Mouse (Mus musculus): ENCODE measurements around the gene Igfbp5. TPM values are rescaled to one million over a fixed set of nuclear protein-coding genes. Genes with fewer than 3 reads are reported as not detected.

Igfbp5 gene
- polyA plus RNA-seq, 1 experiment from 2014 or later: 85.0 TPM

DNA sequence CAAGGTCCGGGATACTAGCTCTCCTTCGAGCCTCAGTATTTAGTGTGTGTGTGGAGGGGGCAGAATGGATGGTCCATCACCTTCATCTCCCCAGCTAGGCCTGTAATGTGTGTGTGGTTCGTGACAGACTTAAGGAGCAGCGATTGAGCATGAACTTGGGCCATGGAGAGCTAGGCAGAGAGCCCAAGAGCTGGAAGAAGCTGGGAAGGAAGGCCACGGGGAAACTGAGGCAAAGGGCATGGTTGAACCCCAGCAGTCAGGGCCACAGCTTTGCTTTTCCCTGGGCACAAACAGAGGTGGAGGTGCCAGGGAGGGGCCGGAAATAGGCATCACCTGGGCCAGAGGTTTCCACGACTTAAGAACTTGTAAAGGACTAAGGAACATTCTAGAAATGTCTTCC lies 17.5 kb downstream of the Igfbp5 start:
- Histone ChIP-seq H3K27ac (ENCODE audit: low read depth, low read length) (no peak overlapping the region), H3K4me2 (ENCODE audit: low read depth, low read length) (no peak overlapping the region), H3K36me3 (ENCODE audit: control insufficient read depth, insufficient read depth, low read length) (no peaks in the 10 kb centered on the region), H3K9ac (replicated peaks; ENCODE audit: low read depth, low read length) (no peak overlapping the region), H3K27me3 (ENCODE audit: control insufficient read depth, insufficient read depth, low read length) (no peaks in the 10 kb centered on the region), H3K4me1 (ENCODE audit: control insufficient read depth, insufficient read depth, low read length) (peaks cover 6% of the 10 kb centered on the region; the same call in 1 of the 2 replicates), H3K9me3 (ENCODE audit: control insufficient read depth, low read length) (no peaks in the 10 kb centered on the region), H3K4me3 (ENCODE audit: low read depth, low read length) (no peak overlapping the region)
- 83% methylated on average over 7 of the region's 7 CpGs for WGBS
- no peak for ATAC-seq (ENCODE audit: low read depth)

DNA sequence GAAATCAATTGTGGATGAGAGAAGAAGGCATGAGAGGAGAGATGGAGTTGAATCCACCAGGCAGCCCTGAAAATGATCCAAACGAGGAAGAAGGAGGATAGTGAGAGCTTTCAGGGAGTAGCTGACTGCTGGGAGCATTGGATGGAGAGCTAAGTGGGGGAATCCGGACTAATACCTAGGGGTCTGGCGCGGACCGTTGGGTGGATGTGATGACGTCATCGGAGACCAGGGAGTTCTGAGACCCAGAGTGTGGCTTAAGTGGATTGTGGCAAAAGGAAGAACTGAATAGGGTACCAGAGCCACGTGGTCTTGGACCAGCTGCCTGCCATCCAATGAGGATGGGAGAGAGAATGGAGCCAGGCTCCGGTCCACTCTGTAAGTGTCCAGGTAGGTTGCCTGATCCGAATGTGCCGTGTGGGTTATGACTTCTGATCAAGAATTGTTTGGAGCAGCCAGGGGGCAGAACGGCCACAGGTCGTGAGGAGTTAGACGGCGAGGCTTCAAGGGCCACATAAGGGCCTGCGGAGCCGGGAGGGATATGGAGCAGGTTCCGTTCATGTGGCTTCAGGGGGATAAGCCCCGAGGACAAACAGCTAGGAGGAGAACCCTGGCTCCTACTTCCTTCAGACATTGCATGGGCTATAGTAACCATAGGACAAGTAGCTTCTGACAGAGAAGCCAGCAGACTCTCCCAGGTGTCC lies 18.3 kb downstream of the Igfbp5 start:
- Histone ChIP-seq H3K27ac (ENCODE audit: low read depth, low read length) (no peak overlapping the region), H3K4me3 (ENCODE audit: low read depth, low read length) (no peak overlapping the region), H3K4me2 (ENCODE audit: low read depth, low read length) (no peak overlapping the region), H3K27me3 (ENCODE audit: control insufficient read depth, insufficient read depth, low read length) (no peaks in the 10 kb centered on the region), H3K36me3 (ENCODE audit: control insufficient read depth, insufficient read depth, low read length) (0 out of 2 replicates have a peak, but pooled peaks cover 4% of the 10 kb centered on the region), H3K9ac (replicated peaks; ENCODE audit: low read depth, low read length) (no peak overlapping the region), H3K4me1 (ENCODE audit: control insufficient read depth, insufficient read depth, low read length) (peaks cover 6% of the 10 kb centered on the region; the same call in 1 of the 2 replicates), H3K9me3 (ENCODE audit: control insufficient read depth, low read length) (no peaks in the 10 kb centered on the region)
- 83% methylated on average over 19 of the region's 19 CpGs for WGBS
- ATAC-seq (ENCODE audit: low read depth): peak; percentile 15; the same call in 1 of the 2 replicates

DNA sequence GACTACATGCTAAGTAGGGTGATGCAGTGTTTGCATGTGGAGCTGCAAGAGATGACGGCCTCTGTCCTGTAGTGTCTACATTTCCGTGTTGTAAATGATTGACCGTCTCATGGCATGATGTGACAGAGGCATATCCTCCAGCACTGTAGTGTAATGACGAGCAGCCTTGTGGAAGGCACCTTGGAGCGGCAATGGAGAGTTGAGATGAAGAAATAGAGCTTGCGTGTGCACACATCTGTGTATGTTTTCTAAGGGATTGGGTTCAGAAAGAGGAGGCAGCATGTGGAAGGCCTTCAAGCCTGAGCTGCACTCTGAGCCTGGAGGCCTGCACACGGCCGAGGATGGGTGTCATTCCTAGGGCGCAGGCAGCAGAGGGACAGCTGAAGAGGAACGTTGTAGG lies 19.0 kb downstream of the Igfbp5 start:
- Histone ChIP-seq H3K27ac (ENCODE audit: low read depth, low read length) (no peak overlapping the region), H3K4me1 (ENCODE audit: control insufficient read depth, insufficient read depth, low read length) (peaks cover 6% of the 10 kb centered on the region; the same call in 1 of the 2 replicates), H3K4me2 (ENCODE audit: low read depth, low read length) (no peak overlapping the region), H3K9ac (replicated peaks; ENCODE audit: low read depth, low read length) (no peak overlapping the region), H3K36me3 (ENCODE audit: control insufficient read depth, insufficient read depth, low read length) (0 out of 2 replicates have a peak, but pooled peaks cover 4% of the 10 kb centered on the region), H3K27me3 (ENCODE audit: control insufficient read depth, insufficient read depth, low read length) (no peaks in the 10 kb centered on the region), H3K4me3 (ENCODE audit: low read depth, low read length) (no peak overlapping the region), H3K9me3 (ENCODE audit: control insufficient read depth, low read length) (no peaks in the 10 kb centered on the region)
- 91% methylated on average over 10 of the region's 10 CpGs for WGBS
- no peak for ATAC-seq (ENCODE audit: low read depth)

DNA sequence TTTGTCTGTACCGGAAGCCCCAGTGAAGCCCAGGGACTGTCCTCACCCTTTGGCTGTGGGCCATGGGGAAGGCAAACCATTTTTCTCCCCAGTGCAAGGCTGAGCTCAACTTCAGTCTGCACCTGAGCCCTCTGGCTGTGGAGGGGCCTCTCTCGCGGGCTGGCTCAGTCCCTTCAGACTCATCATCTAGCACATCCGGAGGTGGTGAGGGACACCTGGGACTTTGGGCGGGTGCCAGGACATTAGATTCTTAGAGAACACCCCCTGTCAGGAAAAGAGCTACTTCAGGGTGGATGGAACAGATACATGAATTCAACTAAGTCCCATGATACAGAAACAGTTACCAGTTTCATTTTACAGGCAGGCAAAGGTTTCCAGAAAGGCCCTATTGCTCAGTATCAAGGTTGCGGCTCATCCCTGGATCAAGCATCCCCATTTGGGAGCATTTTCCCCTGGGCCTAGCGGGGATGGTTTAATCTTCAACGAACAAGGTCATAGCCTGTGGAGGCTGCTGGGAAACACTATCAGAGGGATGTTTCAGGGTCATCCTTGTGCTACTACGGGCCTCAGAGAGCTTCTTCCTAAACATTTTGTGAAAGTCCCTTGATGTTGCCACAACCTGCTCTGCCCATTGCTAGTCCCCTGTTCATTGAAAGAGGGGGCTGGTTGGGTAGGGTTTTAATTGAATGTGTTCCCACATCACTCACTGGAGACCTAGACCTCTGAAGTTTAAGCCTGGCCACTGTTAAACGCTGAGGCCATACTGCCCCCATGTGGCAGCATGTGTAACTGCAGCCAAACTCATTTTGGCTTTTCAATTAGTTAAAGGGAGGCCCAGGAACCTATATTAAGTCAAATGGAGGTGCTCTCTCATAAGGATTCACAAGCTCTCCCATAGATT lies 20.1 kb downstream of the Igfbp5 start:
- Histone ChIP-seq H3K9me3 (ENCODE audit: control insufficient read depth, low read length) (no peaks in the 10 kb centered on the region), H3K4me2 (ENCODE audit: low read depth, low read length) (no peak overlapping the region), H3K36me3 (ENCODE audit: control insufficient read depth, insufficient read depth, low read length) (0 out of 2 replicates have a peak, but pooled peaks cover 4% of the 10 kb centered on the region), H3K27ac (ENCODE audit: low read depth, low read length) (no peak overlapping the region), H3K4me1 (ENCODE audit: control insufficient read depth, insufficient read depth, low read length) (peaks cover 6% of the 10 kb centered on the region; the same call in 1 of the 2 replicates), H3K4me3 (ENCODE audit: low read depth, low read length) (no peak overlapping the region), H3K27me3 (ENCODE audit: control insufficient read depth, insufficient read depth, low read length) (no peaks in the 10 kb centered on the region), H3K9ac (replicated peaks; ENCODE audit: low read depth, low read length) (no peak overlapping the region)
- peak; percentile 32; the same call in 1 of the 2 replicates for ATAC-seq (ENCODE audit: low read depth)
- 36% methylated on average over 10 of the region's 10 CpGs for WGBS

DNA sequence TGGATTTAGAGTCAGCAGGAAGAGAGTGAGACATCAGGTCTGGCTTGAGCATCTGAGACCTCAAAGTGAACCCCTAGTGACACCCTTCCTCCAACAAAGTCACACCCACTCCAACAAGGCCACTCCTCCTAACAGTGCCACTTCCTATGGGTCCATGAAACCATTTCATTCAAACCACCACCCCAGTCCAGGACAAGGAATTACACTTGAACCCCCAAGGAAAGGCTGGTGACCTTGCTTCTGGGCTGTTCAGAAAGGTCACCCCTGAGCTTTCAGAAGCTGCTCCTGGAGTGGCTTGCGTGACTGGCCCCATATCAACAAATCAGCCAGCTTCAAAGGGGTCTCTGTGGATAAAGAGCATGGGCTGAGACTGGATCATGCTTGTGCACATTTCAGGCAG lies 20.9 kb downstream of the Igfbp5 start:
- no peaks in the 10 kb centered on the region for H3K9me3 ChIP-seq (ENCODE audit: control insufficient read depth, low read length)
- H3K9ac ChIP-seq (replicated peaks; ENCODE audit: low read depth, low read length): no peak overlapping the region
- 89% methylated on average over 1 of the region's 1 CpGs for WGBS
- peaks cover 1% of the 10 kb centered on the region; the same call in 1 of the 2 replicates for H3K4me1 ChIP-seq (ENCODE audit: control insufficient read depth, insufficient read depth, low read length)
- no peaks in the 10 kb centered on the region for H3K27me3 ChIP-seq (ENCODE audit: control insufficient read depth, insufficient read depth, low read length)
- H3K4me3 ChIP-seq (ENCODE audit: low read depth, low read length): no peak overlapping the region
- no peak for ATAC-seq (ENCODE audit: low read depth)
- H3K36me3 ChIP-seq (ENCODE audit: control insufficient read depth, insufficient read depth, low read length): peaks cover 4% of the 10 kb centered on the region; the same call in 1 of the 2 replicates
- no peak overlapping the region for H3K27ac ChIP-seq (ENCODE audit: low read depth, low read length)
- no peak overlapping the region for H3K4me2 ChIP-seq (ENCODE audit: low read depth, low read length)

DNA sequence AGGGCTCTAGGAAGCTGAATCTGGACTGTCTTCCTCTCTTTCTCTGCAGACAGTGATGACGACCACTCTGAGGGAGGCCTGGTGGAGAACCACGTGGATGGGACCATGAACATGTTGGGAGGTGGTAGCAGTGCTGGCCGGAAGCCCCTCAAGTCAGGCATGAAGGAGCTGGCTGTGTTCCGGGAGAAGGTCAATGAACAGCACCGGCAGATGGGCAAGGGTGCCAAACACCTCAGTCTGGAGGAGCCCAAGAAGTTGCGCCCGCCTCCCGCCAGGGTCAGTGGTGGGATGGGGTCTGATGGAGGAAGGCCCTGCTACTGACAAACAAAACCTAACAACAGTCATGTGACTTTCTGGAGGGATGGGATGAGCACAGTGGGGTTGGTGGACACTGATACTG lies 25.6 kb downstream of the Igfbp5 start:
- no peaks in the 10 kb centered on the region for H3K4me1 ChIP-seq (ENCODE audit: control insufficient read depth, insufficient read depth, low read length)
- H3K27me3 ChIP-seq (ENCODE audit: control insufficient read depth, insufficient read depth, low read length): no peaks in the 10 kb centered on the region
- H3K4me2 ChIP-seq (ENCODE audit: low read depth, low read length): no peak overlapping the region
- ATAC-seq (ENCODE audit: low read depth): no peak
- WGBS: 91% methylated on average over 8 of the region's 8 CpGs
- no peak overlapping the region for H3K27ac ChIP-seq (ENCODE audit: low read depth, low read length)
- no peak overlapping the region for H3K4me3 ChIP-seq (ENCODE audit: low read depth, low read length)
- no peaks in the 10 kb centered on the region for H3K9me3 ChIP-seq (ENCODE audit: control insufficient read depth, low read length)
- H3K9ac ChIP-seq (replicated peaks; ENCODE audit: low read depth, low read length): no peak overlapping the region
- peaks cover 4% of the 10 kb centered on the region; the same call in 1 of the 2 replicates for H3K36me3 ChIP-seq (ENCODE audit: control insufficient read depth, insufficient read depth, low read length)

DNA sequence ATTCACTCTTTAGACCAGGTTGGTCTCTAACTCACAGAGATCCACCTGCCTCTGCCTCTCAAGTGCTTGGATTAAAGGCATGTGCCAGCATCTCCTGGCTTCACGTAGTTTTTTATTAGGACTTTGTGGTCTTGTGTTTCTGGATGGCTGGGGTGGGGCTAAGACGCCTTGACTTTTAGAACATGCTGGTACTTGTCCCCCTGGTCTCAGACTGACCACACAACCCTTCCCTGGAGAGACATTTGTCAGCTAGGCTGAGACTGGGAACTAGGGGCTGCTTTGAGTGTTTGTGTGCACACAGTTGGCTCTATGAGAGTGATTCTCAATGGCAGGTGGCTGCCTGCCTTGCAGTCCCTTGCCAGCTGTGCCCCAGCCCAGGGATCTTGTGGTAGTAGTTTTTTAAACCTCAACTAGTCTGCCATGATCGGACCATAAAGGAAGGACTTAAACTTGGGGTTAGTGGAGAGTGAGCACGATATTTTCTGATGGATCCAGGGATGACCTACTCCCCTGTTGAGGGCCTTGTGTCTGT lies 26.8 kb downstream of the Igfbp5 start:
- ATAC-seq (ENCODE audit: low read depth): no peak
- 89% methylated on average over 4 of the region's 4 CpGs for WGBS

DNA sequence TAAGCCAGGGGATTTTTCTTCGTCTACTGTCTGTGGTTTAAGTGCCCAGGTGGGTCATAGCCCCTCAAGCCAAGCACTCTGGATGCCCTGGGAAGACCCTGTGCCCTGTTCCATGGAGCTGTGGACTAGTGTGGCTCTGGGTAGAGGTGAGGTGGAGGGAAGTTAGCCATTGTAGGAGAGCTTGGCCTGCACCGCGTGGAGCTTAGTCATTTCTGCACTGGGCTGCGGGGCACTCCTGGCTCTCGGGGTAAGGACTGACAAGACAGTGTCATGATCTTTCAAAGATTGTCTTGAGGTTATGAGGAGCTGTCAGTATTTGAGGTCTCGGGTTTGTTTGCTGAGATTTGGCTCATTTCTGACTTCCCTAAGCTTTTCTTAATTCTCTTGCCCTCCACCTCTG lies 30.0 kb downstream of the Igfbp5 start:
- H3K9me3 ChIP-seq (ENCODE audit: control insufficient read depth, low read length): no peaks in the 10 kb centered on the region
- no peaks in the 10 kb centered on the region for H3K27me3 ChIP-seq (ENCODE audit: control insufficient read depth, insufficient read depth, low read length)
- no peak overlapping the region for H3K9ac ChIP-seq (replicated peaks; ENCODE audit: low read depth, low read length)
- no peak for ATAC-seq (ENCODE audit: low read depth)
- 96% methylated on average over 6 of the region's 6 CpGs for WGBS
- no peak overlapping the region for H3K4me2 ChIP-seq (ENCODE audit: low read depth, low read length)
- no peaks in the 10 kb centered on the region for H3K4me1 ChIP-seq (ENCODE audit: control insufficient read depth, insufficient read depth, low read length)
- no peaks in the 10 kb centered on the region; the same call in 1 of the 2 replicates for H3K36me3 ChIP-seq (ENCODE audit: control insufficient read depth, insufficient read depth, low read length)
- no peak overlapping the region for H3K4me3 ChIP-seq (ENCODE audit: low read depth, low read length)
- no peak overlapping the region for H3K27ac ChIP-seq (ENCODE audit: low read depth, low read length)

More for the DNA sequence above, 26.8 kb downstream of the Igfbp5 start:
- H3K27me3 ChIP-seq (ENCODE audit: control insufficient read depth, insufficient read depth, low read length): no peaks in the 10 kb centered on the region
- H3K9ac ChIP-seq (replicated peaks; ENCODE audit: low read depth, low read length): no peak overlapping the region
- H3K36me3 ChIP-seq (ENCODE audit: control insufficient read depth, insufficient read depth, low read length): peaks cover 4% of the 10 kb centered on the region; the same call in 1 of the 2 replicates
- H3K4me3 ChIP-seq (ENCODE audit: low read depth, low read length): no peak overlapping the region
- H3K27ac ChIP-seq (ENCODE audit: low read depth, low read length): no peak overlapping the region
- no peaks in the 10 kb centered on the region for H3K9me3 ChIP-seq (ENCODE audit: control insufficient read depth, low read length)
- no peaks in the 10 kb centered on the region for H3K4me1 ChIP-seq (ENCODE audit: control insufficient read depth, insufficient read depth, low read length)
- H3K4me2 ChIP-seq (ENCODE audit: low read depth, low read length): no peak overlapping the region

All from neural tube, embryonic 14.5 days (tissue).